Mouse (Mus musculus) CH12.LX (cell line): Measurements from ENCODE around the gene Trhr2. TPM values are rescaled to one million over a fixed set of nuclear protein-coding genes. Genes with fewer than 3 reads are reported as not detected.
"Not testable (repeated sequence)": the region's sequence is repeated elsewhere in the genome, so short reads cannot be mapped to it uniquely, and the experiment has no call there.

Experiments
- DNase-seq: peaks from one replicate; pipeline ENCODE4 v3.0.0-alpha.2; 2013; ENCODE audit errors: extremely low read depth
- H3K27ac ChIP-seq: 2 replicates; pipeline ENCODE4 v1.5.1; 2012; ENCODE audit warnings: low read depth, mild to moderate bottlenecking, control low read depth, moderate library complexity; ENCODE audit not compliant: insufficient read depth
- H3K27me3 ChIP-seq: replicated peaks from 2 replicates; pipeline ENCODE3; 2012; ENCODE audit warnings: inconsistent platforms
- H3K36me3 ChIP-seq, 2 experiments: replicated peaks in 1 of 2; 2 replicates each; pipeline versions ENCODE3 to v1.6.1; 2012; ENCODE audit warnings: inconsistent platforms in 1 of 2, low read length in 1 of 2, mild to moderate bottlenecking in 1 of 2, mixed read lengths in 1 of 2, moderate library complexity in 1 of 2; ENCODE audit not compliant: control insufficient read depth in 1 of 2, insufficient read depth in 1 of 2
- H3K4me1 ChIP-seq, 2 experiments: 2 replicates each; pipeline ENCODE4 v1.6.1; 2012; ENCODE audit warnings: inconsistent platforms in 1 of 2, moderate library complexity in 1 of 2; ENCODE audit not compliant: insufficient read depth in 2 of 2, control insufficient read depth in 1 of 2
- H3K4me2 ChIP-seq: 2 replicates; pipeline ENCODE4 v1.6.1; 2012; ENCODE audit warnings: low read depth, mild to moderate bottlenecking, control low read depth; ENCODE audit not compliant: poor library complexity, insufficient read depth, severe bottlenecking
- H3K4me3 ChIP-seq, 3 experiments: fragments of 150-350 bp in 1 of 3; sonication (generic) in 1 of 3; replicated peaks in 1 of 3; 2 replicates each; pipeline versions ENCODE3 to v1.5.1; 2011 to 2012; ENCODE audit warnings: low read depth in 2 of 3, low read length in 2 of 3, mild to moderate bottlenecking in 2 of 3, moderate library complexity in 2 of 3, control low read depth in 1 of 3, improper control_type of control experiment in 1 of 3, inconsistent platforms in 1 of 3, mixed read lengths in 1 of 3; ENCODE audit not compliant: poor library complexity in 1 of 3
- H3K79me2 ChIP-seq: replicated peaks from 2 replicates; pipeline ENCODE4 v1.6.1; 2012; ENCODE audit warnings: mild to moderate bottlenecking, moderate library complexity; ENCODE audit not compliant: control insufficient read depth, poor library complexity, insufficient read depth, severe bottlenecking; ENCODE audit errors: extremely low read depth
- H3K9ac ChIP-seq: 2 replicates; pipeline ENCODE4 v1.6.1; 2012; ENCODE audit warnings: low read depth, mild to moderate bottlenecking, control low read depth, moderate library complexity; ENCODE audit not compliant: insufficient read depth
- H3K9me3 ChIP-seq: replicated peaks from 2 replicates; pipeline ENCODE3; 2012; ENCODE audit warnings: low read length, inconsistent platforms, mixed read lengths
- CHD1 ChIP-seq: IDR thresholded peaks from 2 replicates; pipeline ENCODE4 v1.6.1; 2012; ENCODE audit warnings: low read depth, low read length, improper control_type of control experiment, inconsistent platforms
- CHD2 ChIP-seq: IDR thresholded peaks from 2 replicates; pipeline ENCODE4 v1.6.1; 2011; ENCODE audit warnings: low read length, improper control_type of control experiment
- CTCF ChIP-seq, 2 experiments: IDR thresholded peaks in 1 of 2; conservative IDR thresholded peaks in 1 of 2; 2 replicates each; pipeline ENCODE4 v1.5.1; 2011 to 2012; ENCODE audit warnings: low read depth in 2 of 2, low read length in 2 of 2, improper control_type of control experiment in 1 of 2, inconsistent platforms in 1 of 2, mild to moderate bottlenecking in 1 of 2, moderate library complexity in 1 of 2
- ELF1 ChIP-seq: IDR thresholded peaks from 2 replicates; pipeline ENCODE4 v1.6.1; 2014; ENCODE audit warnings: low read depth, mild to moderate bottlenecking, inconsistent platforms, low read length, improper control_type of control experiment
- ETS1 ChIP-seq: conservative IDR thresholded peaks from 2 replicates; pipeline ENCODE4 v1.6.1; 2012; ENCODE audit warnings: low read depth, mild to moderate bottlenecking, inconsistent platforms, low read length, improper control_type of control experiment, moderate library complexity
- IRF4 ChIP-seq: IDR thresholded peaks from 2 replicates; pipeline ENCODE4 v1.6.1; 2014; ENCODE audit warnings: low read depth, mild to moderate bottlenecking, inconsistent platforms, low read length, improper control_type of control experiment
- MYC ChIP-seq: IDR thresholded peaks from 2 replicates; pipeline ENCODE4 v1.6.1; 2011; ENCODE audit warnings: low read depth, mild to moderate bottlenecking, improper control_type of control experiment, low read length
- NELFE ChIP-seq: IDR thresholded peaks from 2 replicates; pipeline ENCODE4 v1.6.1; 2011; ENCODE audit warnings: low read depth, low read length, improper control_type of control experiment
- PAX5 ChIP-seq: IDR thresholded peaks from 2 replicates; pipeline ENCODE4 v1.6.1; 2012; ENCODE audit warnings: low read length, inconsistent platforms, mixed read lengths
- POLR2A ChIP-seq: IDR thresholded peaks from 2 replicates; pipeline ENCODE4 v1.6.1; 2011; ENCODE audit warnings: low read depth, mild to moderate bottlenecking, improper control_type of control experiment, low read length
- POLR2AphosphoS2 ChIP-seq: IDR thresholded peaks from 2 replicates; pipeline ENCODE4 v1.6.1; 2011; ENCODE audit warnings: low read depth, low read length, improper control_type of control experiment
- SIN3A ChIP-seq: IDR thresholded peaks from 2 replicates; pipeline ENCODE4 v1.6.1; 2012; ENCODE audit warnings: low read length, improper control_type of control experiment, inconsistent platforms
- TBP ChIP-seq: conservative IDR thresholded peaks from 2 replicates; pipeline ENCODE4 v1.6.1; 2011; ENCODE audit warnings: low read depth, low read length, improper control_type of control experiment
- ZKSCAN1 ChIP-seq: IDR thresholded peaks from 2 replicates; pipeline ENCODE4 v1.6.1; 2012; ENCODE audit warnings: low read depth, inconsistent platforms, low read length, improper control_type of control experiment, borderline replicate concordance
- dilution Hi-C: fragments of 300-500 bp; cut with MboI; formaldehyde crosslinking; loops from 2 replicates; pipeline ENCODE4 v1.14.3; 2020; ENCODE audit warnings: low sequenced_read_pairs; ENCODE audit not compliant: extremely low pct_unique_long_range_greater_than_20kb, extremely low pct_ligation_motif_present
- in situ Hi-C: fragments of 300-500 bp; cut with MboI; formaldehyde crosslinking; loops from 3 replicates; pipeline ENCODE4 v1.14.3; 2019; ENCODE audit warnings: low sequenced_read_pairs, low pct_ligation_motif_present, low pct_unique_long_range_greater_than_20kb, mixed read lengths
- polyA plus RNA-seq: library from polyadenylated mRNA; unstranded; fragments of >175 nt; gene quantifications from 2 replicates; pipeline ENCODE4 v1.2.1, GENCODE M21; 2012; ENCODE audit warnings: low read depth; ENCODE audit not compliant: insufficient read length
- total RNA-seq, 2 experiments: library from RNA; depleted of rRNA; stranded (reverse); fragments of 300-350 nt in 1 of 2; fragments of >200 nt in 1 of 2; gene quantifications; 2 replicates each; pipeline ENCODE4 v1.2.3; 2012 to 2014

The Trhr2 gene
- total and polyA plus RNA-seq, 3 experiments: 0.25 to 0.51 TPM; not detected in 1

- Histone ChIP-seq H3K9me3 (no peaks in the 10 kb centered on the region), H3K27me3 (no peaks in the 10 kb centered on the region), H3K79me2 (no peaks in the 10 kb centered on the region), H3K9ac (no peak overlapping the region), H3K36me3 (peaks cover 39 to 97% of the 10 kb centered on the region in 2 experiments), H3K4me1 (peaks cover 2 to 27% of the 10 kb centered on the region in 2 experiments; a peak in 2 of 4 replicates), H3K27ac (no peak overlapping the region)
- in situ Hi-C loops: loop anchor here (5.0 kb wide), 1 partner anchor 44 kb away; the partner anchor contains the start of gene Zfpm1
- dilution Hi-C loops: no loop called here
- no peak for TF ChIP-seq CHD1
- TF ChIP-seq ETS1: no peak
- TF ChIP-seq TBP: no peak
- no peak for TF ChIP-seq NELFE
- TF ChIP-seq POLR2AphosphoS2: no peak
- TF ChIP-seq ELF1: no peak
- no peak for TF ChIP-seq PAX5
- TF ChIP-seq POLR2A: no peak
- no peak for TF ChIP-seq MYC
- TF ChIP-seq CTCF (conservative IDR thresholded peaks at IDR 0.05 in 1 of 2, IDR thresholded peaks at IDR 0.05 in 1 of 2; ENCODE audit: low read depth in 2 of 2, low read length in 2 of 2): no peak
- no peak for TF ChIP-seq CHD2
- TF ChIP-seq ZKSCAN1: no peak
- TF ChIP-seq, all 38 proteins: peak for 0
- DNase-seq: no peak
- Histone ChIP-seq H3K4me2 (no peak overlapping the region), H3K4me3 (no peak overlapping the region)
These were observed 34.4 kb downstream of the Trhr2 start for GRCm38 (mm10) chr8:122326114-122326542.

GRCm38 (mm10) chr8:122325196-122325595, 35.4 kb downstream of the Trhr2 start:
- Histone ChIP-seq H3K36me3 (peaks cover 40 to 97% of the 10 kb centered on the region in 2 experiments), H3K4me1 (peaks cover 2 to 24% of the 10 kb centered on the region in 2 experiments; a peak in 2 of 4 replicates), H3K9ac (no peak overlapping the region), H3K27ac (no peak overlapping the region), H3K9me3 (no peaks in the 10 kb centered on the region), H3K27me3 (no peaks in the 10 kb centered on the region), H3K79me2 (no peaks in the 10 kb centered on the region), H3K4me2 (no peak overlapping the region), H3K4me3 (no peak overlapping the region)
- dilution Hi-C loops (no loop called here), in situ Hi-C loops (loop anchor here (5.0 kb wide), 1 partner anchor 43 kb away; the partner anchor contains the start of gene Zfpm1)
- TF ChIP-seq IRF4 (no peak), SIN3A (no peak)
- DNase-seq: no peak

GRCm38 (mm10) chr8:122323951-122324402, 36.6 kb downstream of the Trhr2 start:
- Histone ChIP-seq H3K4me1 (peaks cover 0 to 22% of the 10 kb centered on the region in 2 experiments; a peak in 2 of 4 replicates), H3K36me3 (peaks cover 32 to 97% of the 10 kb centered on the region in 2 experiments)
- in situ Hi-C loops, dilution Hi-C loops, H3K27ac ChIP-seq, H3K4me3 ChIP-seq, H3K9ac ChIP-seq, H3K27me3 ChIP-seq, H3K4me2 ChIP-seq, H3K9me3 ChIP-seq, H3K79me2 ChIP-seq: not testable (repeated sequence)
- DNase-seq: peak; percentile 21
